Mouse (Mus musculus) CD8-positive naive resting alpha-beta T cell, adult 2 months (primary cell): Measurements from ENCODE around the gene Gm2888.
"Not testable (repeated sequence)": the region's sequence is repeated elsewhere in the genome, so short reads cannot be mapped to it uniquely, and the experiment has no call there.

Experiments
- DNase-seq, 2 experiments: peaks; one replicate each; pipeline ENCODE4 v3.0.0; 2022; ENCODE audit warnings: low read depth in 2 of 2, low spot score in 2 of 2

The Gm2888 gene

DNA sequence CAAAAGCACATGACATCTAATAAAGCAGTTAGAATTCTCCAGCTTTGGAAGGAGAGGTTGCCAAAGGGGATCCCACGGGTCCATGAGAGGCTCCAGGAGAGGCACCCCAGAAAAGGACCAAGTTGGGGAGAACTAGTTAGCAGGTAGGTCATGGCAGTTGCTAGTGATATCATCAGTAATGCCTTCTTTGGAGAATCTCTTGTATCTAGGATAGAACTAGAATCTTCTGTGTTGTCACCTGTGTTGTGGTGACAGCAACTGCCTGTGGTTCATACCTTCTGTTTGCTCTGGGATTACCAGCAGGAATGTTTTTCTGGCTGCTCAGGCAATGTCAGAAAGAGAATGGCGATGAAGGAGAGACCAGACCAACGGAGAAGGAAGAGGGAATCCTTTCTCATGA lies at the start of gene Gm2888:
Gene Gm2888 (plus strand): TSS at position 301 of the 400 bp plus-strand sequence.
- DNase-seq = not testable (repeated sequence)

DNA sequence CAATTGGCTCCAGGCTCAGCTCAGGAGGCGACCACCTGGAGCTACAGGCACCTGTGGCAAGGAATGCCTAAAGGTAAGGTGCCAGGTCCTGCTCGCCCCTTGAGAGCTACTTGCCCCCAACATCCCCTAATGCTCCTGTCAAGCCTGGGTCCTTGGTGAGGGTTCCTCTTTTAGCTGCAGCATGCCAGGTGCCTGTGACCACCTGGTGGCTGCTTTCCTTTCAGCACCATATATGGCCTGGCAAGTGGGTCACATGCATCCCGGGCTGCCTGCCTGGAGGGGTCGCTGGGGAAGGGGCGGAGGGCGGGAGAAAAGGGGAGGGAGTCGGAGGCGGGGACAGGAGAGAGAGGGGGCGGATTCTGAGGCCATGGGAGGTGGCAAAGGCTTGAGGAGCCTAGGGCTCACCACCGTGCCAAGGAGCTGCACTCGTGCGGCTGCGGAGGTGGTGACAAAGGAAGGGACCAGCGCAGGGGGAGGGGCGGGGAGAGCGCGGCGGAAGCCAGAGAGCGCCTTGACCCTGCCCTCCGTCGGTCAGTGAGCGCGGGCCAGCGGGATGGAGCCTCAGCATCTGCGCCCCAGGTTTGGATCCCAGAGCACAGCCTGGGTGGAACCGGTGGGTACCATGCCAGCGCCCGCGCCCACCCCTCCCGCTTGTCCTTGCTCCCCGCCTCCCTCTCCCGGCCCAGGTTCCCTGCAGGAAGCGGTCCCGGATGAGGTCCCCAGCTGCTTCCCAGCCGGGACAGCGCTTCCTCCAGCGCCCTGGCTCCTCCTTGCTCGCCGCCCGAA lies 19.1 kb downstream of the Gm2888 start, which contains the start of gene Gm2897:
Gene Gm2897 (plus strand): TSS at position 559 of the 786 bp plus-strand sequence.
- DNase-seq = not testable (repeated sequence)

GRCm38 (mm10) chr14:3049513-3049800 lies 19.7 kb downstream of the Gm2888 start:
- not testable (repeated sequence) for DNase-seq

- not testable (repeated sequence) for DNase-seq
Measured at GRCm38 (mm10) chr14:3050087-3050486, 20.3 kb downstream of the Gm2888 start.
